Mouse (Mus musculus) megakaryocyte, embryonic 14.5 days (primary cell): Measurements from ENCODE around the gene Olfr749.

ENCODE experiments used
- FLI1 ChIP-seq: IDR thresholded peaks from 2 replicates; pipeline ENCODE4 v1.6.1; 2012; ENCODE audit warnings: low read length, inconsistent platforms, mixed read lengths
- GATA1 ChIP-seq: IDR thresholded peaks from 3 replicates; pipeline ENCODE4 v1.6.1; 2012; ENCODE audit warnings: mixed read lengths, low read length, inconsistent platforms, borderline replicate concordance

- TF ChIP-seq GATA1 (no peak), FLI1 (no peak)
Measured at GRCm38 (mm10) chr14:50771342-50771741, 26.4 kb upstream of the Olfr749 start.
